Mouse (Mus musculus) adrenal gland, adult 8-10 months (tissue): ENCODE measurements around the gene F930015N05Rik. TPM values are rescaled to one million over a fixed set of nuclear protein-coding genes. Genes with fewer than 3 reads are reported as not detected.

Source experiments
- total RNA-seq, 4 experiments: library from RNA; stranded (reverse); gene quantifications; 2 replicates each; pipeline ENCODE4 v1.2.4; 2022

Gene F930015N05Rik
- total RNA-seq, 4 experiments from 2014 or later, result not detected

Other genes with a start within 250 kb of the F930015N05Rik start
- gene Hs3st3a1, start 1.3 kb downstream of the F930015N05Rik start, total RNA-seq, result under 1 TPM; 0.24 to 0.32 (median 0.25) TPM